Mouse (Mus musculus) left cerebral cortex, adult 2 months (tissue): ENCODE data around the gene Esp24. TPM values are rescaled to one million over a fixed set of nuclear protein-coding genes. Genes with fewer than 3 reads are reported as not detected.
"Not testable (repeated sequence)": the region's sequence is repeated elsewhere in the genome, so short reads cannot be mapped to it uniquely, and the experiment has no call there.

Experiments
- DNase-seq, 2 experiments: peaks; one replicate each; pipeline ENCODE4 v3.0.0; 2021 to 2022; ENCODE audit warnings: low spot score in 2 of 2, mixed read lengths in 1 of 2; ENCODE audit errors: extremely low spot score in 1 of 2
- H3K27ac ChIP-seq: fragments of 200-600 bp; 2 replicates; pipeline ENCODE4 v1.8.1; 2022
- H3K4me3 ChIP-seq: fragments of 200-600 bp; 2 replicates; pipeline ENCODE4 v1.8.1; 2022
- CTCF ChIP-seq: fragments of 200-600 bp; IDR thresholded peaks from 2 replicates; pipeline ENCODE4 v1.8.1; 2022; ENCODE audit warnings: antibody characterized with exemption, mild to moderate bottlenecking, moderate library complexity
- intact Hi-C: fragments of 180-260 bp; cut with DNase I; formaldehyde crosslinking; loops from one replicate; pipeline ENCODE4 v1.15.1; 2025
- long read RNA-seq, 2 experiments: library from polyadenylated mRNA; stranded (forward); transcript quantifications; one replicate each; pipeline ENCODE4 v2.0.0; 2021; ENCODE audit warnings: borderline mapping rate in 2 of 2
- total RNA-seq, 2 experiments: library from RNA; stranded (reverse); gene quantifications; 2 replicates each; pipeline ENCODE4 v1.2.3; 2021

The Esp24 gene
- not detected for total RNA-seq
- long read RNA-seq, experiment 1, result 0 reads
- long read RNA-seq, experiment 2, result 0 reads

DNA sequence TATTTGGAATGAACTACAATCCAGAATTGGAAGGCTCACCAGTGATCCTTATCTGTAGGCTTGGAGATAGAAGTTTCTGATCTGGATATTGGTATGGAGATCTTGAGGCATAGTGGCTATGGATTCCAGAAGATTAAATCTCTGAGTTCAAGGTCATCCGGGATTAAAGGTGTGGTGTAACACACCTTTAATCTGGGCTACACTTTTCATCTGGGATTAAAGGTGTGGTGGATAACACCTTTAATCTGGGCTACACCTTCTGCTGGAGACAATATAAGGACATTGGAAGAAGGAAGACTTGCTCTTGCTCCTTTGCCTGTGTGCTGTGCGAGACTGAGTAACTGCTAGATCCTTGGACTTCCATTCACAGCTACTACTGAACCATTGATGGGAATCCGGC is at the start of gene Esp24:
Esp24 (plus strand) TSS at position 301 of the 400 bp plus-strand sequence.
- H3K4me3 ChIP-seq, intact Hi-C loops, DNase-seq, H3K27ac ChIP-seq: not testable (repeated sequence)

GRCm38 (mm10) chr17:39009846-39010245 is 26.6 kb upstream of the Esp24 start:
- Histone ChIP-seq H3K4me3 (no peak overlapping the region), H3K27ac (no peak overlapping the region)
- no peak for DNase-seq
- no peak for TF ChIP-seq CTCF
- intact Hi-C loops, result no loop called here

DNA sequence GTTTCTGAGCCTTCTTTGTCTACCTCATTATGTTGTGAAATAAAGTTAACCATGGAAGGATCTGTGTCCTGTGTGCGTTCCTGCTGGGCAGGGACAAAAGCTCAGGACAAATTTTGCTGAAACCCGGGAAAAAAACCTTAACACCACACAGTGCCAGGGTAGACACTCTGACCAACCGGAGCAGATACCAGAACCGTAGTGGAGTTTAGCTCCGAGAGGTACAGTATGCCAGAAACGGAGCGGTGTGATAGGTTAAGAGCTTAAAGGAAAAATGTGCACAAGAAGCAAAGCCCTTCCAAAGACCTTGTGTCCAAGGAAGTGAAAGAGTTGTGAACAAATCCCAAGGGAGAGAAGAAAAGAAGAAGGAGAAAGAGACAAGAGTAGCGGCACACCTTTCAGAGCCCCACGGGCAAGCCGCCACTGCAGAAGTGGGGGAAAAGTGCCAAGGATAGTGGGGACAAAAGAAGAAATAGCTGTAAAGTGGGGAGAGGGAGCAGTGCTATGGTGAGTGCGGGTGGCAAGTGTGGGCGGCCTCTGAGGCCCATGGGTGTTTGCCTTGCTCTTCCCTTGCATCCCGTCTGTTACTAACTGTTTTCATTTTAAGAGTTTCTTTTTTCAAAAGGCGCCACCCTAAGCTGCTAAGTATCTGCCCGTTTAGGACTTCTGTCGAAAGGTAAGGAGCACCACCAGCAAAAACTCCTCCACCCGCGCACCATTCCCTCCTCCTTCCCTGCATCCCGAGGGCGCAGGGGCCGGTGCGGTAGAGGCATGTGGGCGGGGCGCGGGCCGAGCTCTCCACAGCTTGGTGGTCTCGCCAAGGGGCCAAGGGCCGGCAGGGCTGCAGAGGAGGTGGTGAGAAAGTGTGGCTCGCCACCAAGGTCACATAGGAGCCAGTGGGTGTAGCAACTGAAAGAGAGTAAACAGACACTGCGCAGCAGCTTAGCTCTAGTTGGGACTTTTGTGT is 25.5 kb upstream of the Esp24 start:
- intact Hi-C loops, result no loop called here
- Histone ChIP-seq H3K27ac (no peak overlapping the region), H3K4me3 (no peak overlapping the region)
- no peak for DNase-seq
- no peak for TF ChIP-seq CTCF

- Histone ChIP-seq H3K4me3 (no peak overlapping the region), H3K27ac (no peak overlapping the region)
- no peak for DNase-seq
- intact Hi-C loops, result no loop called here
- TF ChIP-seq CTCF, result no peak
Measured at GRCm38 (mm10) chr17:39017184-39017583, 19.3 kb upstream of the Esp24 start.

DNA sequence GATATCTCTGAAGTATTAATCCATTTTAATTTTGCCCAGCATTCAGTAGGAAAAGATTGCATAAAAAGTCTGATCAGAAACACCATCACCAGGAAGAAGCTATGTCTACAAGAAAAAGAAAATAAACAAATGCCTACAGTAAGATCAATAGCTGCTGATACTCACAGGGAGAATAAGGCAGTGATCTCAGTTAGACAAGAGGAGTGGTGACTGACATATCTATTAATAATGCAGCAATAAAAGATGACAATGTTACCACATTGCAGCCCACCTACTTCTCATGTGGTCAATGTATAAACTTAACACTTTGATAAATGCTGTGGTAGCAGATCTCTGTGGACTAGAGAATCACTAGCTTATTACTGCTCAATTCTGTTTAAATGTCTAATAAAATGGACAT is 6.7 kb downstream of the Esp24 start, which contains the start of gene Gm21903:
Gm21903 (minus strand) TSS at position 101 of the 400 bp plus-strand sequence.
- intact Hi-C loops, result no loop called here
- DNase-seq, result no peak
- no peak for TF ChIP-seq CTCF
- Histone ChIP-seq H3K27ac (no peak within 1 kb of the TSS), H3K4me3 (no peak within 1 kb of the TSS)

GRCm38 (mm10) chr17:39063641-39064040 is 27.1 kb downstream of the Esp24 start:
- DNase-seq, result no peak
- Histone ChIP-seq H3K27ac (no peak overlapping the region), H3K4me3 (no peak overlapping the region)
- TF ChIP-seq CTCF, result no peak
- intact Hi-C loops, result no loop called here

DNA sequence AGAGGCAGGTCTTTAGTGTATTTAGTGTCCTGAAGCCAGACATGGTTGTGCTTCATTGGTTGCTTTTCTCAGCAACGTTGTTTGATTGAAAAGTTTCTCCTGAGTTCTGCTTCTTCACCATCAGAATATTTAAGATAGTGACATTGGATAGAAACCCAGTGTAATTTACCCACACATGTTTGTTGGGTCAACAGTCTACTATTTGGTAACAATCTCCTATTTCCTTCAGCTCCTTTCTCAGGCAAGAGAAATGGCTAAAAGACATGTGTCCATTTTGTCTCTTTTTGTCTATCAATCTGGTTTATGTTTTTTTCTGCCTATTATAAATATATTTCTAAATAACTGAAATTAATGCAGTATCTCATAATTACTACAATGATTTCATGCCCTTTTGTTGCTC is 40.4 kb downstream of the Esp24 start, which contains the start of gene Esp23:
Esp23 (minus strand) TSS at position 101 of the 400 bp plus-strand sequence.
- intact Hi-C loops, result no loop called here

More for the DNA sequence above, 40.4 kb downstream of the Esp24 start, which contains the start of gene Esp23:
- no peak within 1 kb of the TSS for H3K27ac ChIP-seq
- TF ChIP-seq CTCF, result no peak
- DNase-seq, result no peak
- no peak within 1 kb of the TSS for H3K4me3 ChIP-seq

Other genes starting within 250 kb of the Esp24 start
- gene Gm21903, start 6.6 kb downstream of the Esp24 start, total RNA-seq, result not detected
- gene Esp23, start 40.3 kb downstream of the Esp24 start, total RNA-seq, result not detected
- gene Esp22, start 58.6 kb downstream of the Esp24 start, total RNA-seq, result not detected